Mouse (Mus musculus) heart, postnatal 36 days (tissue): ENCODE data around the gene Nrtn. TPM values are rescaled to one million over a fixed set of nuclear protein-coding genes. Genes with fewer than 3 reads are reported as not detected.

Experiments
- DNase-seq, 2 experiments: peaks; one replicate each; pipeline ENCODE4 v3.0.0; 2021 to 2022
- intact Hi-C: fragments of 180-260 bp; cut with DNase I; formaldehyde crosslinking; loops from one replicate; pipeline ENCODE4 v1.15.1; 2025
- total RNA-seq, 2 experiments: library from RNA; stranded (reverse); gene quantifications; 2 replicates each; pipeline ENCODE4 v1.2.3; 2021

Nrtn gene
- total RNA-seq, 2 experiments from 2014 or later, result 27.5 to 29.4 TPM

- intact Hi-C loops, result loop anchor here (5.0 kb wide), 1 partner anchor 151 kb away; the partner anchor contains the start of gene Rpl36
- no peak for DNase-seq
Observed at GRCm38 (mm10) chr17:56763741-56764250, 6.5 kb upstream of the Nrtn start.

- intact Hi-C loops, result loop anchor here (5.0 kb wide), 1 partner anchor 151 kb away; the partner anchor contains the start of gene Rpl36
- peak; percentile 47 to 62 for DNase-seq
Observed at GRCm38 (mm10) chr17:56762769-56763731, 5.7 kb upstream of the Nrtn start.

- peak; percentile 87 for DNase-seq
- intact Hi-C loops, result loop anchor here (5.0 kb wide), 1 partner anchor 150 kb away; the partner anchor contains the start of gene Rpl36
Observed at GRCm38 (mm10) chr17:56761991-56762410, 4.7 kb upstream of the Nrtn start.

- intact Hi-C loops, result loop anchor here (5.0 kb wide), 1 partner anchor 149 kb away; the partner anchor contains the start of gene Rpl36
- no peak for DNase-seq
Observed at GRCm38 (mm10) chr17:56761077-56761476, 3.7 kb upstream of the Nrtn start.

GRCm38 (mm10) chr17:56759261-56759660 lies 1.9 kb upstream of the Nrtn start:
- intact Hi-C loops, result loop anchor here (5.0 kb wide), 1 partner anchor 82 kb away; no protein-coding TSS in a partner anchor
- DNase-seq, result no peak

- intact Hi-C loops, result loop anchor here (5.0 kb wide), 1 partner anchor 81 kb away; no protein-coding TSS in a partner anchor
- peak; percentile 43 to 66 for DNase-seq
Observed at GRCm38 (mm10) chr17:56758132-56758531, 802 bp upstream of the Nrtn start.

- intact Hi-C loops, result loop anchor here (1.0 to 5.0 kb wide), 2 partner anchors 39 to 80 kb away; partner anchors contain the start of gene Vmac
- DNase-seq, result peak; percentile 35 to 52
Observed at GRCm38 (mm10) chr17:56756703-56757399, 479 bp downstream of the Nrtn start.

- no peak for DNase-seq
- intact Hi-C loops, result loop anchor here (5.0 kb wide), 1 partner anchor 77 kb away; no protein-coding TSS in a partner anchor
Observed at GRCm38 (mm10) chr17:56754271-56755185, 2.8 kb downstream of the Nrtn start.

- DNase-seq, result no peak
- intact Hi-C loops, result no loop called here
Observed at GRCm38 (mm10) chr17:56753452-56753851, 3.9 kb downstream of the Nrtn start.

- DNase-seq, result no peak
- intact Hi-C loops, result no loop called here
Observed at GRCm38 (mm10) chr17:56751404-56752072, 5.8 kb downstream of the Nrtn start.

- DNase-seq, result no peak
- intact Hi-C loops, result no loop called here
Observed at GRCm38 (mm10) chr17:56744173-56744572, 13.2 kb downstream of the Nrtn start.

- DNase-seq, result no peak
- intact Hi-C loops, result no loop called here
Observed at GRCm38 (mm10) chr17:56740788-56741160, 16.6 kb downstream of the Nrtn start.

- DNase-seq, result no peak
- intact Hi-C loops, result no loop called here
Observed at GRCm38 (mm10) chr17:56740118-56740787, 17.1 kb downstream of the Nrtn start.

GRCm38 (mm10) chr17:56738221-56738620 lies 19.1 kb downstream of the Nrtn start:
- intact Hi-C loops, result no loop called here
- DNase-seq, result no peak

GRCm38 (mm10) chr17:56736534-56736933 lies 20.8 kb downstream of the Nrtn start:
- intact Hi-C loops, result no loop called here
- no peak for DNase-seq

GRCm38 (mm10) chr17:56729656-56730055 lies 27.7 kb downstream of the Nrtn start:
- intact Hi-C loops, result no loop called here

GRCm38 (mm10) chr17:56729151-56729550 lies 28.2 kb downstream of the Nrtn start:
- intact Hi-C loops, result no loop called here
- no peak for DNase-seq

More at GRCm38 (mm10) chr17:56729656-56730055, 27.7 kb downstream of the Nrtn start:
- DNase-seq, result no peak

GRCm38 (mm10) chr17:56728117-56728516 lies 29.2 kb downstream of the Nrtn start:
- DNase-seq, result no peak
- intact Hi-C loops, result no loop called here
